Mouse (Mus musculus): ENCODE data around the gene S1pr5. TPM values are rescaled to one million over a fixed set of nuclear protein-coding genes. Genes with fewer than 3 reads are reported as not detected.

Gene S1pr5
- polyA plus RNA-seq, 1 experiment from 2014 or later: 0.19 TPM

- Histone ChIP-seq H3K4me2 (replicated peaks; ENCODE audit: low read depth, low read length) (peak overlapping the region; percentile 84), H3K4me1 (ENCODE audit: control insufficient read depth, insufficient read depth, low read length) (peaks cover 27% of the 10 kb centered on the region), H3K27ac (ENCODE audit: low read depth, low read length) (no peak overlapping the region), H3K9ac (ENCODE audit: low read depth, low read length) (peak overlapping the region; percentile 84; the same call in 1 of the 2 replicates), H3K36me3 (ENCODE audit: control insufficient read depth, insufficient read depth, low read length) (peaks cover 30% of the 10 kb centered on the region), H3K4me3 (ENCODE audit: low read length) (peak overlapping the region; percentile 86), H3K27me3 (ENCODE audit: control insufficient read depth, insufficient read depth, low read length) (no peaks in the 10 kb centered on the region), H3K9me3 (ENCODE audit: control insufficient read depth, low read length) (no peaks in the 10 kb centered on the region)
- no peak for ATAC-seq (ENCODE audit: low FRiP score, low TSS enrichment)
- 81% methylated on average over 3 of the region's 3 CpGs for WGBS
These were observed 38.5 kb upstream of the S1pr5 start for GRCm38 (mm10) chr9:21286753-21287152.

GRCm38 (mm10) chr9:21283994-21284393 is 35.8 kb upstream of the S1pr5 start:
- Histone ChIP-seq H3K9me3 (ENCODE audit: control insufficient read depth, low read length) (no peaks in the 10 kb centered on the region), H3K4me2 (replicated peaks; ENCODE audit: low read depth, low read length) (no peak overlapping the region), H3K4me1 (ENCODE audit: control insufficient read depth, insufficient read depth, low read length) (peaks cover 17% of the 10 kb centered on the region), H3K27me3 (ENCODE audit: control insufficient read depth, insufficient read depth, low read length) (no peaks in the 10 kb centered on the region), H3K4me3 (ENCODE audit: low read length) (no peak overlapping the region), H3K36me3 (ENCODE audit: control insufficient read depth, insufficient read depth, low read length) (peaks cover 55% of the 10 kb centered on the region), H3K27ac (ENCODE audit: low read depth, low read length) (no peak overlapping the region), H3K9ac (ENCODE audit: low read depth, low read length) (no peak overlapping the region)
- ATAC-seq (ENCODE audit: low FRiP score, low TSS enrichment): no peak
- WGBS: 81% methylated on average over 3 of the region's 3 CpGs

- Histone ChIP-seq H3K27ac (ENCODE audit: low read depth, low read length) (no peak overlapping the region), H3K9ac (ENCODE audit: low read depth, low read length) (no peak overlapping the region), H3K4me2 (replicated peaks; ENCODE audit: low read depth, low read length) (no peak overlapping the region), H3K4me1 (ENCODE audit: control insufficient read depth, insufficient read depth, low read length) (peaks cover 13% of the 10 kb centered on the region), H3K4me3 (ENCODE audit: low read length) (no peak overlapping the region), H3K27me3 (ENCODE audit: control insufficient read depth, insufficient read depth, low read length) (no peaks in the 10 kb centered on the region), H3K36me3 (ENCODE audit: control insufficient read depth, insufficient read depth, low read length) (peaks cover 59% of the 10 kb centered on the region), H3K9me3 (ENCODE audit: control insufficient read depth, low read length) (no peaks in the 10 kb centered on the region)
- WGBS: 96% methylated on average over 5 of the region's 5 CpGs
- no peak for ATAC-seq (ENCODE audit: low FRiP score, low TSS enrichment)
These were observed 35.3 kb upstream of the S1pr5 start for GRCm38 (mm10) chr9:21283591-21283990.

- Histone ChIP-seq H3K27me3 (ENCODE audit: control insufficient read depth, insufficient read depth, low read length) (no peaks in the 10 kb centered on the region), H3K9me3 (ENCODE audit: control insufficient read depth, low read length) (no peaks in the 10 kb centered on the region), H3K27ac (ENCODE audit: low read depth, low read length) (no peak overlapping the region), H3K36me3 (ENCODE audit: control insufficient read depth, insufficient read depth, low read length) (peaks cover 86% of the 10 kb centered on the region), H3K4me2 (replicated peaks; ENCODE audit: low read depth, low read length) (no peak overlapping the region), H3K4me3 (ENCODE audit: low read length) (no peak overlapping the region), H3K9ac (ENCODE audit: low read depth, low read length) (no peak overlapping the region), H3K4me1 (ENCODE audit: control insufficient read depth, insufficient read depth, low read length) (no peaks in the 10 kb centered on the region)
- no peak for ATAC-seq (ENCODE audit: low FRiP score, low TSS enrichment)
- 94% methylated on average over 5 of the region's 5 CpGs for WGBS
These were observed 29.5 kb upstream of the S1pr5 start for GRCm38 (mm10) chr9:21277776-21278175.

- ATAC-seq (ENCODE audit: low FRiP score, low TSS enrichment): no peak
- H3K4me3 ChIP-seq (ENCODE audit: low read length): no peak overlapping the region
- H3K4me1 ChIP-seq (ENCODE audit: control insufficient read depth, insufficient read depth, low read length): no peaks in the 10 kb centered on the region
- peaks cover 89% of the 10 kb centered on the region for H3K36me3 ChIP-seq (ENCODE audit: control insufficient read depth, insufficient read depth, low read length)
- H3K9me3 ChIP-seq (ENCODE audit: control insufficient read depth, low read length): no peaks in the 10 kb centered on the region
- WGBS: 92% methylated on average over 8 of the region's 8 CpGs
- H3K27me3 ChIP-seq (ENCODE audit: control insufficient read depth, insufficient read depth, low read length): no peaks in the 10 kb centered on the region
- H3K27ac ChIP-seq (ENCODE audit: low read depth, low read length): no peak overlapping the region
- no peak overlapping the region for H3K9ac ChIP-seq (ENCODE audit: low read depth, low read length)
- H3K4me2 ChIP-seq (replicated peaks; ENCODE audit: low read depth, low read length): no peak overlapping the region
These were observed 28.1 kb upstream of the S1pr5 start for GRCm38 (mm10) chr9:21276307-21276706.

- 92% methylated on average over 12 of the region's 12 CpGs for WGBS
These were observed 27.5 kb upstream of the S1pr5 start for GRCm38 (mm10) chr9:21275727-21276126.

GRCm38 (mm10) chr9:21275013-21275710 is 26.9 kb upstream of the S1pr5 start:
- Histone ChIP-seq H3K27ac (ENCODE audit: low read depth, low read length) (no peak overlapping the region), H3K4me2 (replicated peaks; ENCODE audit: low read depth, low read length) (no peak overlapping the region), H3K9ac (ENCODE audit: low read depth, low read length) (no peak overlapping the region), H3K36me3 (ENCODE audit: control insufficient read depth, insufficient read depth, low read length) (peaks cover 91% of the 10 kb centered on the region), H3K4me1 (ENCODE audit: control insufficient read depth, insufficient read depth, low read length) (no peaks in the 10 kb centered on the region), H3K4me3 (ENCODE audit: low read length) (no peak overlapping the region), H3K27me3 (ENCODE audit: control insufficient read depth, insufficient read depth, low read length) (no peaks in the 10 kb centered on the region), H3K9me3 (ENCODE audit: control insufficient read depth, low read length) (no peaks in the 10 kb centered on the region)
- 88% methylated on average over 7 of the region's 7 CpGs for whole genome bisulfite sequencing
- ATAC-seq (ENCODE audit: low FRiP score, low TSS enrichment): no peak

More at GRCm38 (mm10) chr9:21275727-21276126, 27.5 kb upstream of the S1pr5 start:
- no peak overlapping the region for H3K9ac ChIP-seq (ENCODE audit: low read depth, low read length)
- ATAC-seq (ENCODE audit: low FRiP score, low TSS enrichment): no peak; the same call in 1 of the 2 replicates
- H3K27ac ChIP-seq (ENCODE audit: low read depth, low read length): no peak overlapping the region
- H3K36me3 ChIP-seq (ENCODE audit: control insufficient read depth, insufficient read depth, low read length): peaks cover 89% of the 10 kb centered on the region
- no peak overlapping the region for H3K4me2 ChIP-seq (replicated peaks; ENCODE audit: low read depth, low read length)
- H3K9me3 ChIP-seq (ENCODE audit: control insufficient read depth, low read length): no peaks in the 10 kb centered on the region
- no peak overlapping the region for H3K4me3 ChIP-seq (ENCODE audit: low read length)
- no peaks in the 10 kb centered on the region for H3K4me1 ChIP-seq (ENCODE audit: control insufficient read depth, insufficient read depth, low read length)
- H3K27me3 ChIP-seq (ENCODE audit: control insufficient read depth, insufficient read depth, low read length): no peaks in the 10 kb centered on the region

GRCm38 (mm10) chr9:21274336-21274735 is 26.1 kb upstream of the S1pr5 start:
- 91% methylated on average over 3 of the region's 3 CpGs for WGBS
- H3K9ac ChIP-seq (ENCODE audit: low read depth, low read length): no peak overlapping the region
- no peak for ATAC-seq (ENCODE audit: low FRiP score, low TSS enrichment)

GRCm38 (mm10) chr9:21273520-21274228 is 25.4 kb upstream of the S1pr5 start:
- WGBS: 72% methylated on average over 7 of the region's 7 CpGs
- H3K4me1 ChIP-seq (ENCODE audit: control insufficient read depth, insufficient read depth, low read length): no peaks in the 10 kb centered on the region
- no peak overlapping the region for H3K4me3 ChIP-seq (ENCODE audit: low read length)
- no peak overlapping the region for H3K4me2 ChIP-seq (replicated peaks; ENCODE audit: low read depth, low read length)
- no peak overlapping the region for H3K9ac ChIP-seq (ENCODE audit: low read depth, low read length)
- H3K27ac ChIP-seq (ENCODE audit: low read depth, low read length): no peak overlapping the region
- peaks cover 90% of the 10 kb centered on the region for H3K36me3 ChIP-seq (ENCODE audit: control insufficient read depth, insufficient read depth, low read length)
- no peak for ATAC-seq (ENCODE audit: low FRiP score, low TSS enrichment)
- no peaks in the 10 kb centered on the region for H3K27me3 ChIP-seq (ENCODE audit: control insufficient read depth, insufficient read depth, low read length)
- H3K9me3 ChIP-seq (ENCODE audit: control insufficient read depth, low read length): no peaks in the 10 kb centered on the region

More at GRCm38 (mm10) chr9:21274336-21274735, 26.1 kb upstream of the S1pr5 start:
- no peak overlapping the region for H3K4me2 ChIP-seq (replicated peaks; ENCODE audit: low read depth, low read length)
- H3K27ac ChIP-seq (ENCODE audit: low read depth, low read length): no peak overlapping the region
- peaks cover 91% of the 10 kb centered on the region for H3K36me3 ChIP-seq (ENCODE audit: control insufficient read depth, insufficient read depth, low read length)
- no peaks in the 10 kb centered on the region for H3K9me3 ChIP-seq (ENCODE audit: control insufficient read depth, low read length)
- H3K27me3 ChIP-seq (ENCODE audit: control insufficient read depth, insufficient read depth, low read length): no peaks in the 10 kb centered on the region
- H3K4me3 ChIP-seq (ENCODE audit: low read length): no peak overlapping the region
- no peaks in the 10 kb centered on the region for H3K4me1 ChIP-seq (ENCODE audit: control insufficient read depth, insufficient read depth, low read length)
